Mouse (Mus musculus): ENCODE results near the gene Mmd. TPM values are rescaled to one million over a fixed set of nuclear protein-coding genes. Genes with fewer than 3 reads are reported as not detected.
A peak's percentile ranks its signal among the peaks of the same experiment; 100 is the strongest.

Gene Mmd
- total RNA-seq, 4 experiments from 2014 or later, result 47.3 to 193 (median 87.0) TPM

DNA sequence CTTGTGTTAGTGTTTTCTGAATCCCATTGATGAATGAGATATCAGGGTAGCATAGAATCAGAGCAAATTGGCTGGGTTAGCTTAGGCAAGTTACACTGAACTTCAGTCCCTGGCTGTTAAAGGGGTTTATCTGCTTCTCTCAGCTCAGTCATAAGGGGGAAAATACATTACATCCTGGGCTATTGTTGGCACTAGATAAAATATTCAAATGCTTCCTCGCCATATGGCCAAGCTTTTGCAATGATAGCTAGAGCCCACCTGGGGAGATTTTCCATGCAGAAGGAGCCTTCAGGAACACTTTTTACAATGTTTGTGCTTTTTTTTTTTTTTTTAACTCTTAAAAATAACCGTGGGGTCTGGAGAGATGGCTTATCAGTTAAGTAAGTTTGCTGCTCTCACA lies 34.8 kb downstream of the Mmd start:
- DNase-seq, result no peak

DNA sequence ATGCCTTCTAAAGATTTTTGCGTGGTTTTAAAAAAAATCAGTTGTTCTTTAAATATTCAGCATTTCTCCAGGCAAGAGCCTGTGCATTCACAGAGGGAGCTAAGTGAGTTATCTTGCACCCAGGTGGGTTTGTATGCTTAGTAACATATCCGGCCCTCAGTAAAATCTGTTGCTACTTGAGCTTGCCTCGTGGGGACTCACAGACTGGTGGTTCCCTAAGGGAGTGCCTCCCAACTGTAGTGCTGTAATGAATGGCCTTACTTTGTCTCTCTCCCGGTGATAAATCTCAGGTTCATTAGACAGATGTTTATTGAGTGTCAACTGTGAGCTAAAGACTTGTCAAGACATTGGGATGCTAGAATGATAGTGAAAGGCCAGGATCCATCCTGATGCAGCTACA lies 35.4 kb downstream of the Mmd start:
- no peak for DNase-seq

DNA sequence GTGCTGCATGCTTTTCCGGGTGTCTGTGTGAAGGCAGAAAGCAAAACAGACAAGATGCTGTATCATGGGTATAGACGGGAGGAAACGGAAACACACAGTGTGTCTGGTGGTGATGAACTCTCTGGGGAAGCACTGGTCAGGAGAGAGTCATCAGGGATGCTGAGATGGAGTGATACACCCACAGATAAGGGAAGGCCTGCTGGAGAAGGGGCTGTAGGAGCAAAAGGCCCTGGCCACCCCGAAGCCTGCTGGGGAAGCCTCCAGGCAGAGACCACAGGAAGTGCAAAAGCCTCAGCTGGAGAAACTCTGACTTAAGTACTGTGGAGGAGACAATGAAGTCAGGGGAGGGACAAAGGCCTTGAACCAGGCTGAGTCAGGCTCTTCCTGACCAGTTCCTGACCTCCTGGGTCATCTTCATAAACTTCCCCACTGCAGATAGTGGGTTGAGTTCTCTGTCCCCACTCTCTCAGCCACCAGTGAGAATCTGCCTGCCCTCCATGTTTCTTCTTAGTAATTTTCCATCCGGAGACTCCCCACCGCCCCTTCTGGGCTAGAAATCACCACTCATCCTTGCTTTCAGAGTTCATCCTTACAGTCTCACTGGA lies 37.4 kb downstream of the Mmd start:
- DNase-seq, result no peak

DNA sequence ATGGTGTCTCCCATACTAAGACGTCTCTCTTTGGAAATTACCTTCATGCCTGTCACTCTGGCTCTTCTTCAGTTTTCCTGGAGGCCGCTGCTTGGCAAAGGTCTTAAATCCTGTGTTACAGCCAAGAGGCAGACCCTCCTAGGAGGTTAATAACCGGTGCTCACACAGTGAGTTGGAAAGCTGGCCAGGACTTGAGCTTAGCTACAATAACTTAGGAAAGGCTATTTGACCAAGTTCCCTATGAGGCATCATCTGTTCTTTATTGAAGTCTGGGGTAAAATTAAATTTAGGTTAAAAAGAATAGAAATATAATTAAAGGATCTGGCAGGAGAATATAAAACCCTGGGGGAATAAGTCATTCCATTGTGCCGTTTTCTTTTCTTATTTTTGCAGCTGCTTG lies 41.9 kb downstream of the Mmd start:
- DNase-seq, result no peak

DNA sequence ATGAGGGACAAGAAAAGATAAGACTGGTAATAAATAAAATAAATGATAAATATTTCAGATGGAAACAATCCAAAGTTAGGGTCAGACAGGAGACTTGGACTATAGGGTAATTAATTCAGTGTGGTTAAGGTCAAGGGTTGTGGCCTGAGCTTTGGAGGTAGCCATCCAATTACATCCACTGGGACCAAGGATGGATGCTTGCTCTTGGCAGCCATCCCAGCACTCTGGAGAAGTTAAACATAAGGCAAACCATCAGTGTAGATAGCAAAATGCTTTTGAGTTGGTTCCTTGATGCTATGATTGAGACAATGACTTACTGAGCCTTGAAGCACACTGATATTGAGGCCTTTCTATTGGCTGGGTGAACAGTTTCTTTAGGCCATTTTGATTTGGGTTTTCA lies 43.5 kb downstream of the Mmd start:
- no peak for DNase-seq

DNA sequence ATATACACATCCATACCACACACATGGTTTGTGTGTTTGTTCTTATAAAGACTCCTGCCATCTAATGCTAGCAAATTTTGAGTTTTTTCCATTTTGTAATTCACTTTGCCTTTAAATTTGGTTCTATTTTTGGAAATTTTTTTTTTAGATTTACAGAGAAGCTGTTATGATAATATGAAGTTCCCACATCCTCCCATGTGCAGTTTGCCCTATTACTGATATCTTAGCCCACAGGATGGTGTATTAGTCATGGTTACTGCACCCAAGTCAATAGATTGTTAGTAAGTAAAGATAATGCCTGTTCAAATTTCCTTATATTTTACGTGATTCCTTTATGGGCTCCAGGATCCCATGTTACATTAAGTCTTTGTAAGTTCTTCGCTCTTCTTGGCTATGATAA lies 45.4 kb downstream of the Mmd start:
- no peak for DNase-seq

DNA sequence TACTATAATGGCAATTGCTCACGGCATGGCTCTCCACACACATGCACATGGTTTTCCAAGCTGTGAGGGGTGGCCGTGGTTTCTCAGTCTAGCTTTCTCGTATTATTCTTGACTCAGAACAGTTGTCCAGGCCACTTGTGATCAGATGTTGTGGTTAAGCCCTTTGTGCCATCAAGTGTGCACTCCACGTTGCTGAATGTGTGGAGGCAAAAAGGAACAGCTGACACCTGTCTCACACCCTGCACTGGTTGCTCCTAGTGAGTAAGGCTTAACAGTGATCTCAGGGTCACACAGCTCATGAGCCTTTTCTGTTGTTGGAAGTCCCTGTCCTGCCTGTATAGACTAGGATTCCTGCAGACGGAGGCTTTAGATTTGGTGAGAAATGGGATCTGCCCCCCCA lies 56.8 kb downstream of the Mmd start:
- DNase-seq, result no peak

DNA sequence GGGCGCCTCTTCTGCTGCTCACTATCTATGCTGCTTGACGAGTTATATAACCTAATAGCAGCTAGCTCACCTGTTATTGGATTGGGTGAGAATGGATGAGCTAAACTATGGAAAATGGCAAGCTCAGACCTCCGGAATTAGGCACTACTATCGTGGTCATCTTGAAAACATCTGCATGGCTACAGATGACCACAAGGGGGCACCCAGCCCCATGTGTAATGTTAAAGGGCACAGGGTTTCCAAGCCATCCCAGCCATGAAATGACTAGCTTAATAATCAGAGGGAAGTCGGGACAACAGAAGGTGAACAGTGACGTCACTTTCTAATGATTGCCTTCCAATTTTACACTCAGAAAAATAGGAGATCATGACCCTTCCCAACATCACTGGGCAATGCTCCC lies 57.7 kb downstream of the Mmd start:
- peak; percentile 21 for DNase-seq

DNA sequence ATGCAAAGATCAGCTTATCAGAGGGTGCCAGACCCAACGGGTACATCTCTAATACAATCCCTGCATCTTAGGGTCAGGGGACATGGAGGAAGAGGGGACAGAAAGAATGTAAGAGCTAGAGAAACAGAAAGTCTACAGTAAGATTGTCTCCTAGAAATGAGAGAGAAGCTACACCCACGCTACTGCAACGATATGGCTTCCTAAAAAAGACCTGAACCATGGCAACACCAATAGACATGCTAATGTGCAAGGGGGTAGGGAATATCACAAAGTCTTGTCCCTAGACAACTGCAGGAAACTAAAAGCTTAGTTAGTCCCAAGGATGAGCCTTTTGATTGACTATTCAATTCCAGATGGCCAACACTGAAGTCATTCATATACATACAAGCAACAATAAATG lies 65.3 kb downstream of the Mmd start:
- DNase-seq, result no peak

DNA sequence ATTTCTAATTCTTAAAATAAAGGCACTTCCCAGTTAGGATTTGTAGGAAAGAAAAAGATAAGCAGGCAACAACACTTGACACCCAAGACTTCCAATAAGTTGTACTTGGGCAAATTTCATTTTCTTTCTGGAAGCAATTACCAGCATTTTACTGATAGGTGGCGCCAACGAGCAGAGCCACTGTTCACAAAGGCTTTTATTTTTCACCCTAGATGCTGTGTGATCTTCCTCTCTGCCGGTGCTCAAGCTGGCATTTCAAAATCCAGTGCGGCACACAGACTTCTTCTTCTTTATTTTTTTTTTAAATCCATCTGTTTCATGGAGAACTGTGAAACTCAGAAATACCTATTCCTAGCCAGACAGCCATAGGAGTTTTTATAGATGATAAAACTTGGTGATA lies 68.2 kb downstream of the Mmd start:
- DNase-seq, result peak; percentile 12

DNA sequence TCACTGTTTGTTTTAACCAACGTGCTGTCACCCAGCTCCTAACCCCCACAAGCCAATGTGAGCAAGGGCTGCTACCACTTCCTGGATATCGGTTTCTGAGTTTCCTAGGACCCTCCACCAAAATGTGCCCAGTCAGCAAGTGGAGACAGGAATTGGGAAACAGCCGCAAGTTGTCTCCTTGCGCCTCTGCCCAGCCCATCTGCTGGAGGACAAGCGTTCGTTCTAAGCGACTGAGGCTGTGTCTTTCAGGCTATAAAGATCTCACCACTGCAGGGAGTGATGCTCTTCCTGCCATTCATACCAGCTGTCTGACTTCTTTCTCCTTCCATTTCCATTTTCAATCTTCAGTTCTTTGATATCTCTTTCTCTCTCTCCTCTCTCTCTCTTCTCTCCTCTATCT lies 71.7 kb downstream of the Mmd start:
- no peak for DNase-seq

DNA sequence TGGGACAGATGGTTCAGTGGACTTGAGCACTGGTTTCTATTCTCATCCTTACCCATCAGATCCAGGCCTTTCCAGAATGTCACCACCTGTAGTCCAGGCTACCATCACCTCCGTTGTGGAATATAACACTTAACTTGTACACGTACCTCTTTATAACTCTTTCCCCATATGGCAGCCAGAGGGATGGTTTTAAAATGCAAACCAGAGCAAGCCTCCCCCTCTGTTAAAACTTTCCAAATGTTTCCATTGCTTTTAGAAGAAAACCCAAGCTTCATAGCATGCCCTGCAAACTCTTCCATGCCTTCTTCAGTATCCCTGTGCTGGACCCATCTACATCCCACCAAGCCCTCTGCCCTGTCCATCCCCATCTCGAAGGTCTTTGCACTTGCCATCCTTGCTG lies 75.3 kb downstream of the Mmd start:
- no peak for DNase-seq

DNA sequence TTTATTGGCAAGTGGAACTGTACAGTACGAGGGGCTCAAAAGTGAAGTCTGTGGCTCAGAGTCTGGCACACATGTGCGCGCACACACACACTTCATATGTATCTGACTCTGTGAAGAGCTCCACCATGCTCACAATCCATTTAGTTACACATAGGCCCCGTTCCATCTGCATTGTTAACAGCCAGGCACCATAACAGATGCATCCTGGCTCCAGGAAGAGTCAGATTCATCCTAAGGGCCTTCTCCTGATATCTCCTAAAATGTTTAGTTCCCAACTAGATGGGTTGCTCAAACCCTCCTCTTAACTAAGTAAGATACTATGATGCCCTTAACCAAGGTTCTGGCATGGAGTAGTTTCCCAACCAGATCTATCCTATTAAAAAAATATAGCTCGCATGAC lies 76.9 kb downstream of the Mmd start:
- DNase-seq, result no peak

DNA sequence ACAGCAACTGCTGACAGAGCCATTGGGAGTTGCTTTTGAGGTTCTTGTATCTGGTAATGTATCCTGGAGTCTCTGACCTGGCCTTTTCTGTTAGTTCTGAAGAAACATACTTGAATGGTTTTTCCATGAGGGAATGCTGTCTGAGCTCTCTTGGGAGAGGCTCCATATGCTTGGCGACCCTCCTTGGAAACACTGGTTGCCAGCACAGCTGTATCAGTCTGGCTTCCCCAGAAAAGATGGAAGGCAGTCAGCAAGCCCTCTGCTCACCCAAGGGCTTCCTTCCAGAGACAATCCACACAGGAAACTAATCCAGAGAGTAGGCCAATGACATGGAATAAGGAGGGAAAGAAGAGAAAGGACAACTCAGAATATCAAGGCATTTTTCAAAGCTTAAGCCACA lies 77.6 kb downstream of the Mmd start:
- no peak for DNase-seq

Other genes with a start within 250 kb of the Mmd start
- gene Pctp, start 246.6 kb upstream of the Mmd start, total RNA-seq (2022), result 1 to 10 TPM; 8.0 to 9.5 (median 8.6) TPM
- 1 to 10 TPM; 1.9 to 3.9 (median 3.3) TPM for gene Tmem100, start 219.1 kb upstream of the Mmd start, total RNA-seq (2022)
- gene Gm45716, start 61.8 kb upstream of the Mmd start, total RNA-seq (2022), result 1 to 10 TPM in 3 of 4 experiments, under 1 TPM in 1; 0.70 to 5.6 (median 2.0) TPM
- gene Hlf, start 141.4 kb downstream of the Mmd start, total RNA-seq (2022), result 10 to 100 TPM; 15.5 to 22.7 (median 18.1) TPM

Data from adrenal gland, adult 8-10 months (tissue).